Mouse (Mus musculus) heart, embryonic 13.5 days (tissue): ENCODE measurements at regions not wholly inside any gene's neighbourhood (a gene's known extent, or its start where the extent isn't known, plus 50 kb on each side); places are given as distances from the start of the nearest gene placed in this dataset.

Experiments used
- ATAC-seq: fragments of 200-750 bp; cut with Nextera tagmentation; 2 replicates; pipeline ENCODE4 v1.8.0; 2017; ENCODE audit warnings: moderate TSS enrichment; ENCODE audit not compliant: insufficient number of reproducible peaks, low FRiP score, low TSS enrichment; ENCODE audit errors: extremely low read depth
- H3K27ac ChIP-seq: fragments of 300-500 bp; sonication (generic); replicated peaks from 2 replicates; pipeline ENCODE4 v1.5.1; 2015; ENCODE audit warnings: moderate library complexity, mild to moderate bottlenecking, inconsistent platforms
- H3K27me3 ChIP-seq: fragments of 300-500 bp; sonication (generic); replicated peaks from 2 replicates; pipeline ENCODE4 v1.6.1; 2015; ENCODE audit warnings: mild to moderate bottlenecking, inconsistent platforms
- H3K36me3 ChIP-seq: fragments of 300-500 bp; sonication (generic); 2 replicates; pipeline ENCODE4 v1.6.1; 2015; ENCODE audit warnings: mild to moderate bottlenecking, inconsistent platforms
- H3K4me1 ChIP-seq: fragments of 300-500 bp; sonication (generic); 2 replicates; pipeline ENCODE4 v1.6.1; 2015; ENCODE audit warnings: inconsistent platforms
- H3K4me2 ChIP-seq: fragments of 300-500 bp; sonication (generic); 2 replicates; pipeline ENCODE4 v1.6.1; 2015; ENCODE audit warnings: inconsistent platforms, mild to moderate bottlenecking, moderate library complexity
- H3K4me3 ChIP-seq: fragments of 300-500 bp; sonication (generic); 2 replicates; pipeline ENCODE4 v1.5.1; 2015; ENCODE audit warnings: moderate library complexity, mild to moderate bottlenecking, inconsistent platforms
- H3K9ac ChIP-seq: fragments of 300-500 bp; sonication (generic); 2 replicates; pipeline ENCODE4 v1.6.1; 2015; ENCODE audit warnings: inconsistent platforms, mild to moderate bottlenecking, moderate library complexity
- H3K9me3 ChIP-seq: fragments of 300-500 bp; sonication (generic); 2 replicates; pipeline ENCODE4 v1.6.1; 2016; ENCODE audit warnings: inconsistent platforms
- WGBS: fragments of 180-500 bp; shearing (Covaris S2); methylation state at CpG from one replicate; pipeline ENCODE4 v1.1.7; 2015; ENCODE audit warnings: mixed read lengths; 5-methylcytosine and 5-hydroxymethylcytosine counted together

DNA sequence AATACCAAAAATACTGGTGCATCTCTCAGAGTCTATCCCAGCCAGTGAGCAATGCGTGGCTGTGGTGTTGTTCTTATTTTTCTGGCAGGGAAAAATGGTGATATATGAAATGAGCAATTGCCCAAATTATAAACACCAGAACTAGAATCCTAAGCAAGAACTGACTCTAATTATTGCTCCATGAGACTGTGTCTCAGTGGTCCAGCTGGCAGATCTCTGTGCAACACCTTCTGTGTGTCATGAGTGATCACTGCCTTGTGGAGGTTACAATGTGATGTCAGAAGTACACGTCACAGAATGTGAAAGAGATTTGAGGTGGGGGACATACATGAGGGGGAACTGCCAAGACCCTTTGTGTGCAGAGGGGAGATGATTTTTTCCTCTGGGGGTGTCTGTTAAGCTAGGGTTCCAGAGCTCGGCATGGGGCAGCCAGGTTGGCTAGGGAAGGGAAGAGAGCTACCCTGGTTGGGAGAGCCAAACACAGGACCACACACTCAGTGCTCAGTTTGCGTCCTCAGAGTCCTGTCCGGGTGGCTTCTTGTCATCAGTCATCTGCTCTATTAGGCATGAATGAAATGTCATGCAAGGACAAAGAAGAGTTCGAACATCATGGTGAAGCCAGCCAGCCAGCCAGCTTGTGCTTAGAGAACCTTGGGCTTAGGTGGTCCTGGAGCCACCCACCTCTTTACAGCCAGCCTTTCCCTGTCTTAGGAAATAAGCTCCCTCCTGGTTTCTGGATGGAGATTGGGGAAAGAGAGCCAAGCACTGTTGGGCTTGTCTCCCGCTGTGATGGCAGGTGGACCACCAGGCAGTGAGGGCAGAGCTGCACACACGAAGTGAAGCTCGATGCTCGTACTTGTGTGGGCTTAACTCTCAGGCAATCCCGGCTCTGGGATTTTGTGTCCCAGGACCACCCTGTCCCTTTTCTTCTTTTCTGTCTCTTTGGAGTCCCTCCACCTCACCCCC is 189.5 kb upstream of the Map3k1 start:
- Histone ChIP-seq H3K36me3 (no peaks in the 10 kb centered on the region), H3K4me3 (no peak overlapping the region), H3K9me3 (no peaks in the 10 kb centered on the region), H3K27ac (no peak overlapping the region), H3K4me1 (peaks cover 30% of the 10 kb centered on the region), H3K9ac (no peak overlapping the region), H3K4me2 (no peak overlapping the region), H3K27me3 (peaks cover 25% of the 10 kb centered on the region)
- no peak for ATAC-seq
- 74% methylated on average over 11 of the region's 11 CpGs for WGBS

DNA sequence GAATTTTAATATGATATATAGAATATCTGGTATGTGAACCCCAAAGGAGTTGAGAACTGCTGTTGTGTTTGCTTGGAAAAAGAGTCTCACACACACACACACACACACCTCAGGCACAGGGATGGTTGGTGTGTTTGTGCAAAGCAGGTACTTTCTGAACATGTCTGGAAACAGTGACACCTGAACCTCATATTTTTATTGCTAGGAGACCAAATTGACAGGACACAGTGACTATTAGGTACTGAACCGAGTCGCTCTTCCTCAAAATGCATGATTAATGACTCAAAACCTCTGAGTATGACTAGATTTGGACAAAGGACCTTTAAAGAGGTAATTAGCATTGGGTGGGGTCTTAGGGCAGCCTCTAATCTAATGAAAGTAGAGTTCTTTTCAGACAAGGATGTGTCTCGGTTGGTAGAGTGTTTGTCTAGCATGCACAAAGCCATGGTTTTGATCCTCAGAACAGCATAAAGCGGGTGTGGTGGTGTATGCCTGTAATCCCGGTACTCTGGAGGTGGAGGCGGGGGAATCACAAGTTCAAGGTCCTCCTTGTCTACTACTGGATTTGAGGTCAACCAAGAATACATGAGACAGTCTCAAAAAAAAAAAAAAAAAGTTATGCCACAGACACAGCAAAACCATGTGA is 191.0 kb upstream of the Map3k1 start:
- Histone ChIP-seq H3K36me3 (no peaks in the 10 kb centered on the region), H3K27ac (no peak overlapping the region), H3K4me3 (no peak overlapping the region), H3K4me1 (peaks cover 36% of the 10 kb centered on the region), H3K9me3 (no peaks in the 10 kb centered on the region), H3K27me3 (peaks cover 21% of the 10 kb centered on the region), H3K9ac (no peak overlapping the region), H3K4me2 (no peak overlapping the region)
- WGBS: 84% methylated on average over 6 of the region's 6 CpGs
- no peak for ATAC-seq

DNA sequence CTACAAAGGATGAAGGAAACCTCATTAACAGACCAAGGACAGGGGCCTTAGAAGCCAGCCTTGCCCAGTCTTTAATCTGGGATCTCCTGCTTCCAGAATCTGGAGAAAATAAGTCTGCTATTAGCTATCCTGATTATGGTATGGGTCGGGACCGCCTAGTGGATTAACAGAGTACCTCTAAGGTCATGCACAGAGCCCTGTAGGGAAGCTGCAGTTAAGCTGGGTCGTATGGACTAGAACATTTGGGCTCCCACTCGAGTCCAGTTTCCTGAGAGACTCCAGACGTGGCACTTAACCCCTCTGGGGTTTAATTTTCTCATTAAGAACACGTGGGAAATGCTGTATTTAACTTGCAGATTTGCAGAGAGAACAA is 191.5 kb upstream of the Map3k1 start:
- 67% methylated on average over 6 of the region's 6 CpGs for WGBS
- Histone ChIP-seq H3K4me3 (no peak overlapping the region), H3K9me3 (no peaks in the 10 kb centered on the region), H3K27me3 (peaks cover 16% of the 10 kb centered on the region), H3K4me2 (no peak overlapping the region), H3K36me3 (no peaks in the 10 kb centered on the region), H3K9ac (no peak overlapping the region), H3K4me1 (peaks cover 36% of the 10 kb centered on the region), H3K27ac (no peak overlapping the region)
- no peak for ATAC-seq

DNA sequence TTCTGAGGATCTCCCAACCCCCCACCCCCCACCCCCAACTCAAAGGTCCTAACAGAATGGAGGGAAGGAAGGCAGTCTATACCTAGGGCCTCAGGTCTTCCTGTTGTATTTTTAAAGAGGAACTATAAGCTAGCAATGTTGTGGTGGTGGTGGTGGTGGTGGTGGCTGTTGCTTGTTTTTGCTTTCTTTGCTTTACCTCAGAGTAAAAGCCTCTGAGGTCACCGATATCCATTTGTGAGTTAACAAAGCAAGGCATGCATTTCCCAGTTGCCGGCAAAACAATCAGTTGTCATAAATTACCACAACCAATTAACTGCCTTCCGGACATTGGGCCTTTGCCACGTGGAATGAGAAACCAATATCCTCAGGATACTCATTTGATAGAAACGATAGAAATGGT is 191.9 kb upstream of the Map3k1 start:
- H3K4me3 ChIP-seq: no peak overlapping the region
- no peak overlapping the region for H3K9ac ChIP-seq
- H3K27ac ChIP-seq: no peak overlapping the region
- no peak overlapping the region for H3K4me2 ChIP-seq
- H3K9me3 ChIP-seq: no peaks in the 10 kb centered on the region
- H3K36me3 ChIP-seq: no peaks in the 10 kb centered on the region
- peaks cover 12% of the 10 kb centered on the region for H3K27me3 ChIP-seq
- H3K4me1 ChIP-seq: peaks cover 36% of the 10 kb centered on the region
- no peak for ATAC-seq
- 74% methylated on average over 5 of the region's 5 CpGs for WGBS

DNA sequence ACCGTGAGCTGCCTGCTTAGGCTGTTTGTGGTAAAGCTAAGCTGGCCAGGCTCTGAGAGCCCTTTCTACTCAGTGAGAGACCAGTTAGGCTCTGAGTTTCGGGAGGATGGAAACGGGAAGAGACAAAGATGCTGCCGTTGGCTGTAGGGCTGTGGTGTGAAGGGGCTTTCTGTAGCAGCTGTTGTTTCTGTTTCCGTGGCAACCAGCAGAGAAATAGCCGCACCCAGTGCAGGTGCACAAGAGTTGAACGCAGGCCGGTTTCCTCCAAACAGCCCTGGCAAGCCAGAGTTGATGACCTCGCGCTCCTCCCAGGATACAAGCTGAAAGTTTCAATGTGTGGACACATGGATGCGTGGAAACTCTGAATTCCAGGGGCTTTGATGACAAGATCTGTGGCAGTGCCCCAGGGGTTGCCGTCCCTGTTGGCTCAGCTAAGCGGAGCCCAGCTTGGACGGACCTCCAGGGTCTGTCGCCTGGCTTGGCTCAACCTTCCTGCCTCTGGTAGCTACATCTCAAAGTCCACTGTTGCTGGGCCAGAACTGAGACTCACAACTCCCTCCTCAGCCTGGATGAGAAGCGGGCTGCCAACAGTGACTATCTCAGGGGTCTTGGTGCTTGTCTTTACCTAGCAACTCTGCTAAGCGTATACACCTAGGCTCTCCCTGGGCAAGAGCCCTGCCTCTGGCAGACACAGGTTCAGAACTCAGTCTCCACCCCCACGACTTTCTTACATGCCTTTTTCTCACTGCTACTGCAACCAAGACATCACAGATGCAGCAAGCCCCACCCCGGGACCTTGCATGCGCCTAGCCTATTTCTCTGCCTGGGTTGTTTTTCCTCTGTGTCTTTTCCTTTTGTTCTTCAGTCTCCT is 192.6 kb upstream of the Map3k1 start:
- H3K27me3 ChIP-seq: peaks cover 5% of the 10 kb centered on the region
- H3K27ac ChIP-seq: peak overlapping the region; percentile 75
- 56% methylated on average over 20 of the region's 20 CpGs for WGBS
- ATAC-seq: no peak
- H3K9ac ChIP-seq: no peak overlapping the region
- no peaks in the 10 kb centered on the region for H3K9me3 ChIP-seq
- no peak overlapping the region for H3K4me2 ChIP-seq
- H3K4me3 ChIP-seq: no peak overlapping the region
- H3K4me1 ChIP-seq: peaks cover 37% of the 10 kb centered on the region
- no peaks in the 10 kb centered on the region for H3K36me3 ChIP-seq

DNA sequence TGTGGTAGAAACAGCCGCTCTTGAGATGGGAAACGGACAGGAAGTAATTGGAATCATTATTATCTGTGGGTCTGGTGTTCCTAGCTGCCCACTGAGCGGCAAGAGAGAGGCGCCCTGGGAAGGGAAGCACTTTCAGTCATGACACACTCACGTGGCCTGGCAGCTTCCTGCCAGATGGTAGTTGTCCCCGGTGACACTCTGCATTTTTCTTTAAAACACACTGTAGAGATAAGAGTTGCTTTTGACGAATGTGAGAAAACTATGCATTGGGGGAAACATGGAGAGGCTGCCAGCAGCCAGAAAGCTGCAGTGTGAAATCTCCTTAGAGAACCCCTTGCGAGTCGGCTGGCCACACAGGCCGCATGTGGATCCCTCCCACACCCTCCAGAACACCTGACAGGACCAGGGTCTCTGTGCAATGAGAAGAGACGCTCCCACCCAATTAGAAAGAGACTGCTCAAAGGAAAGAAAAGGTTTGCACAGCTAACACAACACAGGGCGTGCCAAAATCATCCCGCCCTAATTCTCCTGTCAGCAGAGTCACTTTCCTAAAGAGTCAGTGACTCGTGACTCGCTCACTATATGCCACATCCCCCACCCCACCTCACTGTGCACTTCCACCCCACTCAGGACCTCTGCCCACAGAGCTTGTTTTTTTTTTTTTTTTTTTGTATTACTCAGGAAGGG is 194.0 kb upstream of the Map3k1 start:
- Histone ChIP-seq H3K4me3 (no peak overlapping the region), H3K27me3 (peaks cover 4% of the 10 kb centered on the region; the same call in 1 of the 2 replicates), H3K36me3 (no peaks in the 10 kb centered on the region), H3K4me1 (peaks cover 32% of the 10 kb centered on the region), H3K4me2 (peak overlapping the region; percentile 44), H3K27ac (peak overlapping the region; percentile 75), H3K9me3 (no peaks in the 10 kb centered on the region), H3K9ac (peak overlapping the region; percentile 57)
- 25% methylated on average over 15 of the region's 15 CpGs for WGBS
- ATAC-seq: peak; percentile 44; the same call in 1 of the 2 replicates

DNA sequence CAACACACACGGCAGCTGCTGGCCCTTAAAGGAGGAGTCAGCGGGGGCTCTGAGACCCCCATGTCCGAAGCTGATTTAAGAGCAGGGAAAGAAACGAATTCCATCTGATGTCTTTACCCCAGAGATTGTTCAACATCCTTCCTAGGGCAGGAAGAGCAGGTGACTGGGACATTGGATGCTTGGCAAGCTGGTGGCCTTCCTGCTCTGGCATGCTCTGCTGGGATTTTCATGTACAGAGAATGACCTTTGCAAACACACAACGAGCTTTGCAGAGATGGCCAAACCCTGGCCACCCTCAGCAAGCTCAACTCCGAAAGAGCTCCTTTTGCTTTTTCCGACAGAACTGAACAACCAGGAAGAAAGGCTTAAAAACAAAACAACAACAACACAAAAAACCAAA is 194.7 kb upstream of the Map3k1 start:
- peak overlapping the region; percentile 75 for H3K27ac ChIP-seq
- no peak for ATAC-seq
- peak overlapping the region; percentile 44; the same call in 1 of the 2 replicates for H3K4me2 ChIP-seq
- no peak overlapping the region for H3K9ac ChIP-seq
- no peaks in the 10 kb centered on the region for H3K36me3 ChIP-seq
- peaks cover 2% of the 10 kb centered on the region; the same call in 1 of the 2 replicates for H3K27me3 ChIP-seq
- peaks cover 32% of the 10 kb centered on the region for H3K4me1 ChIP-seq
- H3K4me3 ChIP-seq: no peak overlapping the region
- H3K9me3 ChIP-seq: no peaks in the 10 kb centered on the region
- 63% methylated on average over 7 of the region's 7 CpGs for WGBS

DNA sequence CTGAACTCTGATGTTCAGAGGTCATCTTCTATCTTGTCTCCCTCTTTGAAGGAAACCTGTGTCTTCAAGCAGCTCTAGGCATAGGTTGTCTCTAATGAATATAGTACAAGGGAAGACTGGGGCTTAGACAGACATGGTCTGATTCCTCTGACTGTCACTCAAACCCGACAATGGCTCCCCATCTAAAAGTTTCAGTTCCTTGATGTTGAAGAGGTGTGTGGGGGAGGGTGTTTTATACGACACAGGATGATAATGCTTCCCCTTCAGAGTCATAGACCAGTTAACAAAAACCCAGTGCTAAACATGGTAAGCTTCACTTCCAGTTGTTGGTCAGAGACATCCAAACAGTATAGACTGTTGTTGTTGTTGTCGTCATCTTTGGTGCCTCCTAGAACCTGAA is 195.3 kb upstream of the Map3k1 start:
- no peak overlapping the region for H3K4me3 ChIP-seq
- peaks cover 3% of the 10 kb centered on the region; the same call in 1 of the 2 replicates for H3K9me3 ChIP-seq
- ATAC-seq: no peak
- peaks cover 32% of the 10 kb centered on the region for H3K4me1 ChIP-seq
- H3K36me3 ChIP-seq: no peaks in the 10 kb centered on the region
- no peak overlapping the region for H3K9ac ChIP-seq
- no peaks in the 10 kb centered on the region for H3K27me3 ChIP-seq
- no peak overlapping the region for H3K27ac ChIP-seq
- WGBS: 86% methylated on average over 3 of the region's 3 CpGs
- no peak overlapping the region for H3K4me2 ChIP-seq

DNA sequence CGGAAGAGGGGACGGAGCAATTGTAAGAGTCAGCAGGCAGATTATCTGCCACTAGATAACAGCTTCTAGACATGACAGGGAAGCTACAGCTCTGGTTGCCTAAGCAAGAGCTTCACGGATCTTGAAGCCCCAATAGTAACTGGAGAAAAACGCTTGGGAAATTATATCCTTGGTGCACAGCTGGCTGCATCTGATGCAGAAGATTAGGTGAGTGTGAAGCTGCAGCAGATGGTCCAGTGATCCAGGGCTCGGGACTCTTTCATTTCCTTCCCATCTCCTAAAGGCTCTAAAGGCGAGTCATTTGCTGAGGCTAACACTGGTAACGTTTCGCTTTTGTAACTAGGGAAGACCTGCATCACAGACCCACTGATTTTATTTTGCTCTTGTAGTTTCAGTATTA is 196.6 kb upstream of the Map3k1 start:
- Histone ChIP-seq H3K4me3 (no peak overlapping the region), H3K36me3 (no peaks in the 10 kb centered on the region), H3K4me2 (no peak overlapping the region), H3K9me3 (peaks cover 4% of the 10 kb centered on the region; the same call in 1 of the 2 replicates), H3K27ac (no peak overlapping the region), H3K4me1 (peaks cover 32% of the 10 kb centered on the region), H3K27me3 (no peaks in the 10 kb centered on the region), H3K9ac (no peak overlapping the region)
- no peak for ATAC-seq
- WGBS: 65% methylated on average over 8 of the region's 8 CpGs

DNA sequence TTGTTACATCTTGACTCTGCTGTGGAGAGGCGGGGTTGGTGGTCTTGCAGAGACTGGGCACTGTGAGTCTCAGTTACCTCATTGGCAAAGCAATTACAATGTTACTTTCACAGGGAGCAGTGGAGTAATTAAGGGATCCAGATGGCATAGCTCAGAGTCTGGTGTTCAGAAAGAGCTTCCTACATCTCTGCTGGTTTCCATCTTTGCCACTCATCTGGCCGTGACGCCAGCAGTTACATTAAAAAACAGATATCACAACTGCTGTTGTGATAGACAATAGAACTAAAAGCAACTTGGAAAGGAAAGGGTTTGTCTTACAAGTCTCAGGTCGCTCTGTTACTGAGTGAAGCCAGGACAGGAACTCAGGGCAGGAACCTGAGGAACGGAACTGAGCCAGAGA is 200.0 kb upstream of the Map3k1 start:
- Histone ChIP-seq H3K27ac (no peak overlapping the region), H3K4me2 (no peak overlapping the region), H3K4me1 (peaks cover 5% of the 10 kb centered on the region), H3K27me3 (no peaks in the 10 kb centered on the region), H3K9ac (no peak overlapping the region), H3K36me3 (no peaks in the 10 kb centered on the region), H3K9me3 (peaks cover 4% of the 10 kb centered on the region; the same call in 1 of the 2 replicates), H3K4me3 (no peak overlapping the region)
- whole genome bisulfite sequencing: 81% methylated on average over 5 of the region's 5 CpGs
- ATAC-seq: no peak
